Mouse (Mus musculus) hindbrain, embryonic 16.5 days (tissue): Measurements from ENCODE around the gene Ppm1b. TPM values are rescaled to one million over a fixed set of nuclear protein-coding genes. Genes with fewer than 3 reads are reported as not detected.

Experiments
- ATAC-seq: fragments of 200-750 bp; cut with Nextera tagmentation; 2 replicates; pipeline ENCODE4 v1.8.0; 2017; ENCODE audit warnings: moderate TSS enrichment, moderate library complexity
- H3K27ac ChIP-seq: fragments of 300-500 bp; sonication (generic); 2 replicates; pipeline ENCODE4 v1.5.1; 2014; ENCODE audit warnings: low read depth, mild to moderate bottlenecking, control low read depth, low read length, moderate library complexity
- H3K27me3 ChIP-seq: fragments of 300-500 bp; sonication (generic); replicated peaks from 2 replicates; pipeline ENCODE4 v1.6.1; 2014; ENCODE audit warnings: low read length; ENCODE audit not compliant: control insufficient read depth, insufficient read depth
- H3K36me3 ChIP-seq: fragments of 300-500 bp; sonication (generic); 2 replicates; pipeline ENCODE4 v1.6.1; 2014; ENCODE audit warnings: mild to moderate bottlenecking, low read length, moderate library complexity, mixed read lengths; ENCODE audit not compliant: control insufficient read depth, insufficient read depth
- H3K4me1 ChIP-seq: fragments of 300-500 bp; sonication (generic); 2 replicates; pipeline ENCODE4 v1.6.1; 2014; ENCODE audit warnings: low read depth, low read length; ENCODE audit not compliant: control insufficient read depth, insufficient read depth
- H3K4me2 ChIP-seq: fragments of 300-500 bp; sonication (generic); 2 replicates; pipeline ENCODE4 v1.6.1; 2014; ENCODE audit warnings: mild to moderate bottlenecking, low read length, control low read depth, moderate library complexity
- H3K4me3 ChIP-seq: fragments of 300-500 bp; sonication (generic); 2 replicates; pipeline ENCODE4 v1.5.1; 2014; ENCODE audit warnings: mild to moderate bottlenecking, low read length, control low read depth, moderate library complexity
- H3K9ac ChIP-seq: fragments of 300-500 bp; sonication (generic); 2 replicates; pipeline ENCODE4 v1.6.1; 2014; ENCODE audit warnings: low read depth, mild to moderate bottlenecking, control low read depth, low read length, moderate library complexity
- H3K9me3 ChIP-seq: fragments of 300-500 bp; sonication (generic); 2 replicates; pipeline ENCODE4 v1.6.1; 2014; ENCODE audit warnings: mild to moderate bottlenecking, low read length, moderate library complexity; ENCODE audit not compliant: control insufficient read depth
- WGBS: fragments of 180-500 bp; shearing (Covaris S2); extraction: QIAGEN DNeasy Blood & Tissue Kit; methylation state at CpG from one replicate; pipeline ENCODE4 v1.1.7; 2014; 5-methylcytosine and 5-hydroxymethylcytosine counted together
- polyA plus RNA-seq: library from polyadenylated mRNA; unstranded; fragments of >200 nt; fragmentation: Nextera tagmentation; extraction: Ambion mirVana; gene quantifications from 2 replicates; pipeline ENCODE4 v1.2.1, GENCODE M21; 2015

The Ppm1b gene
- polyA plus RNA-seq, 1 experiment from 2014 or later = 74.5 TPM

GRCm38 (mm10) chr17:85038761-85039160 lies 82.2 kb downstream of the Ppm1b start:
- ATAC-seq = no peak
- Histone ChIP-seq H3K27ac (no peak overlapping the region), H3K36me3 (no peaks in the 10 kb centered on the region), H3K4me2 (no peak overlapping the region), H3K9me3 (no peaks in the 10 kb centered on the region), H3K27me3 (no peaks in the 10 kb centered on the region), H3K4me3 (no peak overlapping the region), H3K4me1 (no peaks in the 10 kb centered on the region), H3K9ac (no peak overlapping the region)
- 98% methylated on average over 5 of the region's 5 CpGs for WGBS

- Histone ChIP-seq H3K36me3 (no peaks in the 10 kb centered on the region), H3K9me3 (no peaks in the 10 kb centered on the region), H3K9ac (no peak overlapping the region), H3K27ac (no peak overlapping the region), H3K4me2 (no peak overlapping the region), H3K4me3 (no peak overlapping the region), H3K27me3 (no peaks in the 10 kb centered on the region), H3K4me1 (no peaks in the 10 kb centered on the region)
- ATAC-seq = no peak
- 75% methylated on average over 7 of the region's 7 CpGs for WGBS
These were observed 84.4 kb downstream of the Ppm1b start for GRCm38 (mm10) chr17:85040913-85041312.

- Histone ChIP-seq H3K4me2 (no peak overlapping the region), H3K9me3 (no peaks in the 10 kb centered on the region), H3K36me3 (no peaks in the 10 kb centered on the region), H3K4me3 (no peak overlapping the region), H3K27me3 (no peaks in the 10 kb centered on the region), H3K4me1 (no peaks in the 10 kb centered on the region), H3K9ac (no peak overlapping the region), H3K27ac (no peak overlapping the region)
- 70% methylated on average over 6 of the region's 6 CpGs for WGBS
- no peak for ATAC-seq
These were observed 85.9 kb downstream of the Ppm1b start for GRCm38 (mm10) chr17:85042419-85042818.

- Histone ChIP-seq H3K9ac (no peak overlapping the region), H3K27ac (no peak overlapping the region), H3K4me3 (no peak overlapping the region), H3K4me2 (no peak overlapping the region), H3K36me3 (no peaks in the 10 kb centered on the region), H3K9me3 (no peaks in the 10 kb centered on the region), H3K27me3 (no peaks in the 10 kb centered on the region), H3K4me1 (no peaks in the 10 kb centered on the region)
- ATAC-seq = no peak
- 87% methylated on average over 6 of the region's 6 CpGs for WGBS
These were observed 86.9 kb downstream of the Ppm1b start for GRCm38 (mm10) chr17:85043404-85043816.

- no peak overlapping the region for H3K27ac ChIP-seq
- no peak for ATAC-seq
- no peaks in the 10 kb centered on the region for H3K4me1 ChIP-seq
- WGBS = 97% methylated on average over 5 of the region's 5 CpGs
- H3K4me2 ChIP-seq = no peak overlapping the region
- no peak overlapping the region for H3K9ac ChIP-seq
- H3K36me3 ChIP-seq = no peaks in the 10 kb centered on the region
- no peak overlapping the region for H3K4me3 ChIP-seq
- no peaks in the 10 kb centered on the region for H3K9me3 ChIP-seq
- H3K27me3 ChIP-seq = no peaks in the 10 kb centered on the region
These were observed 87.9 kb downstream of the Ppm1b start for GRCm38 (mm10) chr17:85044466-85044865.

- Histone ChIP-seq H3K9ac (no peak overlapping the region), H3K36me3 (no peaks in the 10 kb centered on the region), H3K27me3 (no peaks in the 10 kb centered on the region), H3K4me1 (no peaks in the 10 kb centered on the region), H3K27ac (no peak overlapping the region), H3K4me2 (no peak overlapping the region), H3K4me3 (no peak overlapping the region), H3K9me3 (no peaks in the 10 kb centered on the region)
- no peak for ATAC-seq
- WGBS = 90% methylated on average over 12 of the region's 12 CpGs
These were observed 88.6 kb downstream of the Ppm1b start for GRCm38 (mm10) chr17:85045160-85045559.

GRCm38 (mm10) chr17:85048379-85048778 lies 91.8 kb downstream of the Ppm1b start:
- ATAC-seq = no peak
- no peaks in the 10 kb centered on the region for H3K4me1 ChIP-seq
- 92% methylated on average over 5 of the region's 5 CpGs for WGBS
- no peak overlapping the region for H3K9ac ChIP-seq
- no peak overlapping the region for H3K27ac ChIP-seq
- no peak overlapping the region for H3K4me2 ChIP-seq
- H3K27me3 ChIP-seq = no peaks in the 10 kb centered on the region
- H3K4me3 ChIP-seq = no peak overlapping the region
- H3K36me3 ChIP-seq = no peaks in the 10 kb centered on the region
- no peaks in the 10 kb centered on the region for H3K9me3 ChIP-seq

GRCm38 (mm10) chr17:85058276-85058675 lies 101.7 kb downstream of the Ppm1b start:
- H3K9ac ChIP-seq = no peak overlapping the region
- no peaks in the 10 kb centered on the region for H3K9me3 ChIP-seq
- no peaks in the 10 kb centered on the region for H3K27me3 ChIP-seq
- no peak overlapping the region for H3K4me2 ChIP-seq
- no peak overlapping the region for H3K4me3 ChIP-seq
- WGBS = 92% methylated on average over 7 of the region's 7 CpGs
- no peak for ATAC-seq
- H3K4me1 ChIP-seq = no peaks in the 10 kb centered on the region
- no peak overlapping the region for H3K27ac ChIP-seq
- H3K36me3 ChIP-seq = peaks cover 4% of the 10 kb centered on the region

GRCm38 (mm10) chr17:85059136-85059535 lies 102.6 kb downstream of the Ppm1b start:
- H3K4me1 ChIP-seq = no peaks in the 10 kb centered on the region
- WGBS = 86% methylated on average over 6 of the region's 6 CpGs
- no peak overlapping the region for H3K4me2 ChIP-seq

GRCm38 (mm10) chr17:85063560-85063959 lies 107.0 kb downstream of the Ppm1b start:
- no peak overlapping the region for H3K4me3 ChIP-seq
- no peaks in the 10 kb centered on the region for H3K9me3 ChIP-seq
- peaks cover 38% of the 10 kb centered on the region for H3K36me3 ChIP-seq
- H3K4me1 ChIP-seq = no peaks in the 10 kb centered on the region
- H3K27ac ChIP-seq = no peak overlapping the region
- ATAC-seq = 0 out of 2 replicates have a peak, but pooled peaks have one; percentile 37
- no peak overlapping the region for H3K4me2 ChIP-seq
- H3K9ac ChIP-seq = no peak overlapping the region
- 94% methylated on average over 7 of the region's 7 CpGs for WGBS
- no peaks in the 10 kb centered on the region for H3K27me3 ChIP-seq

More at GRCm38 (mm10) chr17:85059136-85059535, 102.6 kb downstream of the Ppm1b start:
- Histone ChIP-seq H3K4me3 (no peak overlapping the region), H3K27me3 (no peaks in the 10 kb centered on the region), H3K36me3 (peaks cover 11% of the 10 kb centered on the region), H3K9ac (no peak overlapping the region), H3K9me3 (no peaks in the 10 kb centered on the region), H3K27ac (no peak overlapping the region)
- ATAC-seq = no peak
